Mouse (Mus musculus): ENCODE data around the gene Gm21972.

Gene Gm21972

DNA sequence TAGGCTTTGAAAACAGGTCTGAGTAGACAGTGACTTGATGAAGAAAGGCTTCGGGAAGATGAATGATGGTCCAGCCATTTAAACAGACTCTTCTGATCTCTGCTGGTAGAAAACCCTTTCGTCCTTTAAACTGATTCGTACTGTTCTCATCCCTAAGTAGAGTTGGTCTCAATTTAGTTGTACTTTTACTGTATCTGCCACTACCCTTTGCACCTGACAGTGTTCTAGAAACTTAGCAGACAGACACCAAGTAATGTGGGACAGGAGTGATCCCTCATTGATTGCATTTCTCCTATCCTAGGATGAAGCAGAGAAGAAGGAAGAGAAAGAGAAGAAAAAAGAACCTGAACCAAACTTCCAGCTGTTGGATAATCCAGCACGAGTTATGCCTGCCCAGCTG is at the start of gene Gm21972:
Gm21972 (plus strand) TSS at position 301 of the 400 bp plus-strand sequence.
- DNase-seq (ENCODE audit: low spot score) = no peak

DNA sequence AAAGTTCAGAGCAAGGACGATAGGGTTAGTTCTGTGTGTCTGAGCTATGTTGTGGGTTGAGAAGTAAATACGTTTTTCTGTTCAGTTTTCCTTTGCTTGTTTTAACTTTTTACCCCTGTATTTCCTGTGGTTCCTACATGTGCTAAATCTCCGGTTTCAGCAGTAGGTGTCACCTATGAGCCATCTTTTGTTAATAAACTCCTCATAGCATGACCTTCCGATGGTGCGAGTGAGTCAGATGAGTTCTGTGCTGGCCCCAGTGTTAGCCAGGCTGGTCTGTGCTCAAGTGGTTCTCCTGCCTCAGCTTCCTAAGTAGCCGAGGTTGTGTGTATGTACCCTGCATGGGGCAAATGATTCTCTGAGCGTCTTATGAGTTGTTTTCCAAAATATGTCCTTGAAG is 39.0 kb upstream of the Gm21972 start:
- DNase-seq (ENCODE audit: low spot score) = no peak

DNA sequence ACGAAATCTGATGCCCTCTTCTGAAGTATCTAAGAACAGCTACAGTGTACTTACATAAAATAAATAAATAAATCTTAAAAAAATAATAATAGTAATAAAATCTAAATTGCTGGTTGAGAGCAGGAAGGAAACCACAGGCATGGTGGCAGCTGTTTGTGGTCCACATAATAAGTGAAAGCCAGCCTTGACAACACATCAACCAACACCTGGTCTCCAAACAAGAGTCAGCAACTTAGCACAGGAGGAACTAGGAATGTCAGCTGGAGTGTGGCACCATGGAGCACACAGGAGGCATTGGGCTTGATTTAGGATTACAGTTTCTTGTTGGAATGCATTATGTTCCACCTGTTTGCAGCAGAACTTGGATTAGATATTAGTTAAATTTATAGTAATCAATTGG is 28.4 kb upstream of the Gm21972 start:
- no peak for DNase-seq (ENCODE audit: low spot score)

DNA sequence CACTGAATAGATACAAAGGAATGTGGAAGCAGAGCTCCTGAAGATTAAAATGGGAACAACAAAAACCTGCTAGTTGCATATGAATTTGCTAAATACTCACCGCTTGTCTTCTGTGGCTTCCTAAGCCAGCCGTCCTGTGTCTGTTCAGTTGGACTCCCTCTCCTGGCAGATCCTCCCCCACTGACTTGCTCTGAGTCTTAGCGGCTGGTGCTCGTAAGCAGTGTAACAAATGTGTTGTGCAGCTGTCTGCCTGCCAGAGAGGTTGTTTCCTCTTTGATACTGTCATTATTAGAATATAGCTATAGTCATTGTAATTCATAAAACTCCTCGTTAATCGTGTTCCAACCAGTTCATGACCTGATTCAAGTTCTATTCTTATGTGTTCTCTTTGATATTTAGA is 21.7 kb upstream of the Gm21972 start, which contains the start of gene Htr2b:
Htr2b (minus strand) TSS at position 192 of the 400 bp plus-strand sequence.
- DNase-seq (ENCODE audit: low spot score) = peak; percentile 30

DNA sequence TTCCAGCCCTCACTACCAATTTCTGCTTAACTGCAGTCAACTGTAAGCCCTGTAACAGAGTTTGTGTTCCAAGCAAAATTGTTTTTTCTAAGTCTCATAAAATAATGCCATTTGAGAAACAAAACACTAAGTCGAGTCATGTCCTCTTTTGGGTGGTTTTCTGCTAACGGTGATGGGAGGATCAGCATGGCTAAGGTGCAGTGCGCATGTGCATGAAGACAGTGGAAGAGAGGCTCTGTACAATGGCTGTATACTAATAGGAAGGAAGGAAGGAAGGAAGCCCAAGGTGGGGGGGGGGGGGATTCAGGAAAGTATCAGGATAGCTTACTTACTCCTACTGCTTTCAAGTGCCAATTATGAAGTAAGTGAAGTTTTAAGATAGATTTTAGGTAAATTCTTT is 19.3 kb upstream of the Gm21972 start:
- DNase-seq (ENCODE audit: low spot score) = no peak

DNA sequence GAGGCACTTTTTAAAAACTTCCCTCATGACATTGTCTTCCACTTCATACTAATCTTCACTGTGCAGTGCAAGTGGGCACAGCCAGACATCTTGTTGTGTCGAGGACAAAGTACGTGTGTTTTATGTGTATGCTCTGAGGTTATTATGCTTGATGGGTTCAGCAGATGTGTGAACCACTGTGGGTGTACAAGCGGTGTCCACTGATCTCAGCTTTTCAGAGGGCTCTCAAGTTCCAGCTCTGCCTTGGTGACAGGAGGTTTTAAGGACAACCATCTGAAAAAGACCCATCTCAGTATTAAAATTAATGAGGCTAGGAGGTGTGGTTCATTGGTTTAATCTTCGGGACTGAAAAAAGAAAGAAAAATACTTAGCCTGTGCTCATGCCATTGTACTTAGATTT is 13.9 kb upstream of the Gm21972 start:
- DNase-seq (ENCODE audit: low spot score) = no peak

DNA sequence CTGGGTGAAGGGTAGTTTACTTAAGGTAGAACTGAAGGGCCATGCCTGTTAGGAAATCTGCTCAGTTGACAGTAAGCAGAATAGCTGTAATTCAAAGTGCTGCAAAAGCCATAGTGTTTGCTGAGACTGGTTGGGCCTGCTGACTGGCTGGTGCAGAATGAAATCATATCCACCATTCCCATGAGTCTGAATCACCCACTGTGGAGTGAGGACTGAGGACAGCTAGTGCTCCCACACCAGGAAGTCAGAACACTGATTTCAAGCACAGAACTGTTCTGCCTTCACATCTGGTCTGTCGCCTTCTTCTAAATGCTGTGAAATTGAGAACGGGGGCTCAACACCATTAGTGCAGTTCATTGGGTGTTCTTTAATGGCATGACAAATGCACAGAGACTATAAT is 7.4 kb upstream of the Gm21972 start:
- DNase-seq (ENCODE audit: low spot score) = no peak

DNA sequence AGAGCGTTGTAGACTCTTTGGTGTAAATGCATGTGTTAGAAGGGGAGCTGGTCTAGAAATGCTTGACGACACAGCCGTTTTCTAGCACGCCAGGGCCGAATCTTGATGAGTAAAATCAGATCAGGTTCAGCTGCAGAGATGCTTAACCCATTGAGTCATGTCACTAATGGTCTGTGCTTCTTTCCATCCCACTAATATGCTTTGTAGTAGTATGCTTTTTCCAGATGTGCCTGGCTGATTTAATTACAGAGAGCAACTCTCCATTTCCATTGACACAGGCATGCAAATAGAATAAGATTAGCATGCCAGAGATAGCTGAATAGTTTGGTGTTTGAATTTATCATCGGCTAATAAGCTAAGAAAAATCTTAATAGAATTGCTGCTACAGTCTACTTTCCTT is 1.9 kb downstream of the Gm21972 start:
- no peak for DNase-seq (ENCODE audit: low spot score)

DNA sequence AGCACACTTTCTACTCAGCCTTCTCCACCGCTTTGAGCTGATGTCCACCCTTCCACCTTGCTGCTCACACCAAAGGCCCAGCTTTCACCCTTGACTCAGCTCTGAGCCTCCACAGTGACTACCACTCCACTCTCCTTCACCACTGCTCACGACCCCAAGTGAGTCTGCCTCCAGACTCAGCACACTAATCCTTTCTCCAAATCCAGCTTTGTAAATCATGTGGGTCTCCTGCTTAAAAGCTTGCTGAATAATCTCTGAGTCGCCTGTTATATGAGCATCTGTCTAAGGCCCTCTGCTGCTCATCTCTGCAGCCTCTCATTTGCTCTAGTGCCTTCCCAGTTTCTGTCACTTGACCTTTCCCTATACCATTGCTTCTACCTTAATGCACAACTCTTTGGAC is 7.6 kb downstream of the Gm21972 start:
- DNase-seq (ENCODE audit: low spot score) = no peak

DNA sequence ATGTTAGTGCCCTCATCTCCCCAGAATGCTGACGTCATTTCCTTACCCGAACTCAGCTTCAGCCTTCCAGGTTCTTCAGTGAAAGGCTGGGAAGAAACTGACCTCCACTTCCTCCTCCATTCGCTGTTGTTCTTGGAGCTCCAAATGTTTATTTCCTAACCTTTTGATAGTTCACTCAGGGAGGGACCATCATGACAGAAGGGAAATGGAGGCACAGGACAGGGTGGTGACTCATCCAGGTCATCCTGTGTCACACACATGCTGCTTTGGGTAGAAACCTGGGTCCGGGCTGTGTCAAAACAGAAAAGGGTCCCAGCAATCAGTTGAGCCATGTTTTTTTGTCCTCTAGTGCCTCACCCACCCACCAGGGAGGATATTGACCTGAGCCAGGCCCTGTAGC is 9.7 kb downstream of the Gm21972 start:
- DNase-seq (ENCODE audit: low spot score) = no peak

DNA sequence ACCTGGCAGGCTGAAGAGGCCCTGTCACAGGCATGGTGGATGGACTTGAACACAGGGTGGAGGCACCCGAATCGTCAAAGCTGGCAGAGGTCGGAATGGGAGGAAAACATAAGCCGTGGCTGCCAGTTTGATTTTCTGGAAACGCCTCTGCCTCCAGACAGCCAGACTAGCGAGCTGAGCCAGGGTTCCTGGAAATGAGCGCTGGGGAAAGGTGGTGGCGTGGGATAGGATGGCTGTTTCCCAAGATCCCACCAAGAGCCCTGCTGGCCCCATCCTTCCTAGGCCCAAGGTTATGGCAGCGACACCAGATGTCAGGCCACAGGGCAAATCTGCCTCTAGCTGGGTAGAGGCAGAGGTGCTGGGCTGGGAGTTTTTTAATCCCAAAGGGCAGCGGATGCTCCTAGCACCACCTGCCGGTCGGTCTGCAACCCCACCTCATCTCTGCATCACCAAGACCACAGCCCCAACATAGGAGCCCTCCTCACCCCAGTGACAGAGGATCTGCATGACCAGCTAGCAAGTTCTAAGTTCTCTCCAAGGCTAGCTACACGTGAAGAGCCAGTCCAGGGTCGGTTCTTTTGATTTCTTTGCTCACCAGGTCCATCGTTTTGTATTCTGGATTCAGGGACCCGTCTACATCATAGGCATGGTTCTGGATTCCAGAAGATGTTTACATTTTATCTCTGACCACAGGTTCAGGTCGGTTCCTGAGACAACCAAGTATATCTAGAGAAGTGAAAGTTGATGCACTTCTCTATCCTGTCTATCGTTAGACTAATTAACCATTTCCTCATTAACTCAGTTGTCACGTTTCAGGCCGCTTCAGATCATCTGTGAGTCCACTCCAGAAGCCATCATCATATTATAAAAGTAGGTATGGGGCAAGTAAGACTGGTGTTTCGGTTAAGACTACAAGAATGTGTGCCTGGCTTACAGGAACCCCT is 10.8 kb downstream of the Gm21972 start:
- no peak for DNase-seq (ENCODE audit: low spot score)

DNA sequence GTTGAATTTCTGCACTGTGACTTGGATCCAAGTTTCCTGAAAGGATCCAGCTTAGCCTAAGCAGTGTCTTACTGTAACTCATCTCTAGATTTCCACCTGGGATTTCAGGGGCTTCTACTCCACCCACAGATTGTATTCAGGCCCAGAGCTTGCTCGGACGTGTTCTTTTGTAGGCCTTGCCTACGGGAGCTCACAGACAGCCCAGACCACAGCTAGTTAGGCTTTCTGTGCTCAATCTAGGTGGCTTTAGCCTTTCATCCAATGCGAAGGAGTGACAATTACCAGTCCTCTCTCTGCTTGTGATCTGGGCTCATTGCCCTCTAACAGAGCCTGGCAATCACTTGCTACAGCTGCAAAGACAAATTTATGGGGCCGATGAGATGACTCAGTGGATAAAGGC is 12.9 kb downstream of the Gm21972 start:
- no peak for DNase-seq (ENCODE audit: low spot score)

DNA sequence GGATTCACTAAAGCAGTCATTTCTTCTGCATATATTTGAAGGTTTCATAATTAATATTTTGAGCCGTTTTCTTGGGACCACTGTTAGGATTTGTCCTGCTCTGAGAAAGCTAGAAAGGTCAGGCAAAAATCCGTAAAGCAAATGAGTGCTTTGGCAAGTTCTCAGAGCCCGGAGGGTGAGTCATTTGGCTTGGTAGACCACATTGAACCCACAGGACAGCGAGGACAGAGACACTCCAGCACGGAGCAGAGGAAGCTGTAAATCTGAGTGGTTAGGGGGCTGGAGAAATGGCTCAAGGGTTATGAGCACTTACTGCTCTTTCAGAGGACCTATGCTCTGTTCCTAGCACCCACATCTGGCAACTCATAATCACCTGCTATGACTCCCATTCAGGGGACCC is 14.1 kb downstream of the Gm21972 start:
- no peak for DNase-seq (ENCODE audit: low spot score)

DNA sequence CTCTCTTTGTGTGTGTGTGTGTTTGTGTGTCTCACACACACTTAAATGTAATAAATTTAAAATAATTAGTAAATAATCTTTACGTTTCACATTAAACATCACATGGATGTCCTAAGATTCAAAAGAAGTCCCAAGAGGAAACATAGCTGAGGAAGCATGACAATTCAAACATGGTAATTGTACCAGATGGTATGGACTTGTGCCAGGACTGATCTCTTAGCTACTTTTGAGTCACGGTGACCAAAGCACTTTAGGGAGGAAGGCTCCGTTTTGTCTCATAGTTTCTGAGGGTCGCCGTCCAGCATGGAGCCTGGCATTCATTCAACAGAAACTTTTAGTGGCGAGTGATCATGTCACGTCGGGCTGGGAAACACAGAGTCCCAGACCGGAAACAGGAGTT is 14.7 kb downstream of the Gm21972 start:
- no peak for DNase-seq (ENCODE audit: low spot score)

DNA sequence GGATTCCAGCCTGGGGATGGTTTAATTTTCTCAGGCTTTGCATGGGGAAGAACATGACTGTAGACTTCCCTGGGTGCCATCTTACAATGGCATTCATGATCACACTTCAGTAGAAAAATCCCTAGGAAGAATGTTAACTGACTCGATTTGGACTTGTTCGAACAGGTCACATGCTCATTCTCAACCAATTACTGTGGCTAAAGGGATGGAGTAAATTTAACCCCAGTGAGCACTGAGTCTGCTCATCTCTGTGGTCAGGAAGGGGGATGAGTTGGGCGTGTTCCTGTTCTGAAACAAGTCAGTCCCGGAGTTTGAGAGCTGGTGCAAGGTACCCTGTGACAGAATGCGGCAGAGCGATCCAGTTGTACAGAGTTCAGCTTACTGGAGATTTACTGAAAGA is 17.5 kb downstream of the Gm21972 start:
- no peak for DNase-seq (ENCODE audit: low spot score)

DNA sequence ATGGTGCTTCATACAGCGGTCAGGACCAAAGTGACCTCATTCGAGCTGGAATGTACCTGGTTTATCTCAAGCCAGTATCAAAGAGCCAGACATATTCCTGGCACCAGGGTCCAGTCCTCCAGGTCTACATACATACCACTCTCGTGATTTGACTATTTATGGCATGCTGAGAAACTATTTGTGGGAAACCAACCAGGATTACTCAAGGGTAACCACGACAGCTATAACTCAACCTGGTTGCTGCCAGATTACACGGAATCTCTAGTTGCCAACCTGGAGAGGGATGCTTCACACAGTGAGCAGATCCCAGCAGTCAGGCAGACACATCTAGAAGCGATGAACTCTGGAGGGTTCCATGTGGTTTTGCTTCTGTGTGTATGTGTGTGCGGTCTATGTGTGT is 17.9 kb downstream of the Gm21972 start:
- no peak for DNase-seq (ENCODE audit: low spot score)

DNA sequence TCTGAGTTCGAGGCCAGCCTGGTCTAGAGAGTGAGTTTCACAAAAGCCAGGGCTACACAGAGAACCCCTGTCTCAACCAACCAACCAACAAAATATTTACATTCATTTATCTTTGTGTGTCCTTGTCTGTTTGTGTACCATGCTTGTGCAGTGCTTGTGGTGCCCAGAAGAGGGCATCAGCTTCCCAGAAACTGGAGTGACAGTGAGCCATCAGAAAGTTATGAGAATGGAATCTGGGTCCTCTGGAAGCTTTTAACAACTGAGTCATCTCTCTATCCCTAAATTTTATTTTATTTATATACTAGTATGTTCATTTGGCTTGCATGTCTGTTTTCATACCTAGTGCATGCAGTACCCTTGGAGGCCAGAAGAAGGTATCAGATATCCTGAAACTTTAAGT is 19.2 kb downstream of the Gm21972 start:
- no peak for DNase-seq (ENCODE audit: low spot score)

DNA sequence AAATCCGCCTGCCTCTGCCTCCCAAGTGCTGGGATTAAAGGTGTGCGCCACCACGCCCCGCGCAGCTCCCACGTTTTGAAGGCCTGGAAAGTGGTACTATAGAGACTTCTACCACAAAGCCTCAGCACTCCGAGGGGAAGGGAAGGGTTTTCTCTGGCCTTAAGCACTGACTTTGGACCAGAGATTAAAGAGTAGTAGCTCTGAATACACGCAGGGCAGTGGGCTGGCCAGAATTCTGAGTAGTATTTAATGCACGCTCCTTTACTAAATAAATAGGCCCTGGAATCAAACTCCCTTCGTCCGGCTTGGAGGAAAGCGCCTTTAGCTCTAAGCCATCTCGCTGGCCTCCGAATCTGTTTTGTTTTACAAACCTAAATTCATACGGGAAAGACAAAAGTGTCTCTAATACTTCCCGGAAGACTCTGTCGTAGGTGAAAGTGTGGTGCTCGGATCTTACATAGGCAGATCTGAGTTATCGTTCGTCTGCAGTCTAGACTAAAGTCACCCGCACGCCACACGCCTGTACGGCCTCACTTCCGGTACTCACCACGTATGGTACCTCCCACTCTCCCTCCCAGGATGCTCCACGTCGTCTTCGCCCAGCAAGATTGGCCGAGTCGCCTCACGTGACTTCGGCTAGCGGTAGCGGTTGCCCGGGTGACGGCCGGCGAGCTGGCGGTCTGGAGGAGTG is 20.8 kb downstream of the Gm21972 start, which contains the start of gene Armc9:
Armc9 (plus strand) TSS at position 648 of the 691 bp plus-strand sequence.
- DNase-seq (ENCODE audit: low spot score) = peak; percentile 93

DNA sequence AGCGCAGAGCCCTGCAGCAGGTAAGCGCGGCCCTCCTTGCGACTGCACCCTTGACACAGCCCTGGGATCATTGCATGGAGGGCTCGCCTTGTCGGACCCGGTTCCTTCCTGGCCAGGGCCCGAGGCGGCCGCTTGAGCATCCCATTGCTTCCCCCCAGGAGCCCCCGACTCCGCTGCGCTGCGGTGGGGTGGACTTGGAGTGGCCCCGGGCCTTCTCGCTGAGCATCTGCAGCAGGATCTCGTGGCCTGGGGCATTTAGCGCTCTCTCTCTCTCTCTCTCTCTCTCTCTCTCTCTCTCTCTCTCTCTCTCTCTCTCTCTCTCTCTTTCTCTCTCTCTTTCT is 21.4 kb downstream of the Gm21972 start:
- DNase-seq (ENCODE audit: low spot score) = no peak

DNA sequence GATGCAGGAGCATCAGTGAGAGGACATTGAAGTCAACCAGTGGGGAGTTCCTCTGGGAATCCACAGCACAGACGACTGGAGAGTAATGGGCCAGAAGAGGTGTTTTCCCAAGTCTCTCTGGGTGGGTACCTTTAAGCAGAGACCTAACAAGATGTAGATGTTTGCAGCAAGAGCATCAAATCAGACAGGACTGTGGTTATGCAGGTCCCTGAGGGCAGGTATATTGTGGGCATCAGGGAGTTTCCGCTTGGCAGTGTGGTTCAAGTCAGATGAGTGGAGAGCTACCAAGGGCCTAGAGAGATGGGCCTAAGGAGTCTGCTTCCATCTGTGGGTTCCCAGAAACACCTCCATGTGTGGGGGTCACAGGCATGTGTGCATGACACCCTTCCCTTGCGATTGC is 22.6 kb downstream of the Gm21972 start:
- no peak for DNase-seq (ENCODE audit: low spot score)

DNA sequence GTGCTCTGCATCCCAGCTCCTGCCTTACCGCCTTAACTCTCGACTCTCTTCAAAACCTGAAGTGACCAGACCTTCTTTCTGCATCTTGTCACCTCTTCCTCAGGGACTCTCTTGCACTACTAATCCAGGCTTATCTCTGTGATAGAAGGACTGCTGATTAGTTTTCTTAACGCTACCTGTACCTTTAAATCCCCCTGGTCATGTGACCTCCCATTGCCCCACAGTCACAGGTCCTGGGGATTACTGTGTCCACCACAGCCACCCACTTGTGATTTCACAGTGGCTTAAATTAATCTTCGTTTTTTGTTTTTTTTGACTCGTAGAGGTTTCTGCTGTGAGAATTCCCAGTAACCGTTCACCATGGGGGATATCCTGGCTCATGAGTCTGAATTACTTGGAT is 23.2 kb downstream of the Gm21972 start:
- DNase-seq (ENCODE audit: low spot score) = no peak

DNA sequence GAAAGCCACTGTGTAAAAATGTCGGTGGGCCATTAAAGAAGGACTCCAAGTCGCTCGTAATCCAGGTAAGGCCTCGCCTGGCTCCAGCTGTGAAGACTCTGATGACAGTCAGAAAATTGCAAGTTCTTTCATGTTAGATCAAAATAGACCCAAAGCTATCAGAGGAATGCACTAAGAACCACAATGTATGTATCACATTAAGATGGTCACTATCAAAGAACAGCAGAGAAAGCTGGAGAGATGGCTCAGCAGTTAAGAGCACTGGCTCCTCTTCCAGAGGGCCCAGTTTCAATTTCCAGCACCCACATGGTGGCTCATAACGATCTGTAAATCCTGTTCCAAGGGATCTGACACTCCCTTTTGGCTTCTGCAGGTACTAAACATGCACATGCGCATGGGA is 26.6 kb downstream of the Gm21972 start:
- DNase-seq (ENCODE audit: low spot score) = no peak

DNA sequence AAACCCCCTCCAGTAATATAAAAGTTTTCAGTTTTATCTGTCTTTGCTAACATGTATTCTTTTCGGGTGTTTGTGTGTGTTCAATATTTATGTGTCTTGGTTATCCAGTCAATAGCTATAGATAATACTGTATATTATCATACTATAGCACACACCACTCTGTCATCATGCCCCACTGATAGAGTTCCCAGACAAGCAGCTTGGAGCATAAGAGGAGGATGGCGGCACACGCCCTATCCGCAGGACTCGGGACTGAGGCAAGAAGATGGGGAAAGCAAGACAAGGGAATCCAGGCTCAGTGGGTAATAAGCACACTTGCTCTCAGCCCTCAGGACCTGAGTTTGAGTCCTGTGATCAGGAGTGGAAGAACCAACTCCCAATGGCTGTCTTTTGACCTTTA is 27.0 kb downstream of the Gm21972 start:
- no peak for DNase-seq (ENCODE audit: low spot score)
